Mouse (Mus musculus) right cerebral cortex, adult 2 months (tissue): ENCODE results near the gene Krt36.

Experiments used
- DNase-seq, 2 experiments: peaks; one replicate each; pipeline ENCODE4 v3.0.0; 2021 to 2022; ENCODE audit warnings: low spot score in 2 of 2

The Krt36 gene

GRCm38 (mm10) chr11:100105576-100106122, at the start of gene Krt36:
Gene Krt36 (minus strand): TSS chr11:100105626.
- DNase-seq = no peak

DNA sequence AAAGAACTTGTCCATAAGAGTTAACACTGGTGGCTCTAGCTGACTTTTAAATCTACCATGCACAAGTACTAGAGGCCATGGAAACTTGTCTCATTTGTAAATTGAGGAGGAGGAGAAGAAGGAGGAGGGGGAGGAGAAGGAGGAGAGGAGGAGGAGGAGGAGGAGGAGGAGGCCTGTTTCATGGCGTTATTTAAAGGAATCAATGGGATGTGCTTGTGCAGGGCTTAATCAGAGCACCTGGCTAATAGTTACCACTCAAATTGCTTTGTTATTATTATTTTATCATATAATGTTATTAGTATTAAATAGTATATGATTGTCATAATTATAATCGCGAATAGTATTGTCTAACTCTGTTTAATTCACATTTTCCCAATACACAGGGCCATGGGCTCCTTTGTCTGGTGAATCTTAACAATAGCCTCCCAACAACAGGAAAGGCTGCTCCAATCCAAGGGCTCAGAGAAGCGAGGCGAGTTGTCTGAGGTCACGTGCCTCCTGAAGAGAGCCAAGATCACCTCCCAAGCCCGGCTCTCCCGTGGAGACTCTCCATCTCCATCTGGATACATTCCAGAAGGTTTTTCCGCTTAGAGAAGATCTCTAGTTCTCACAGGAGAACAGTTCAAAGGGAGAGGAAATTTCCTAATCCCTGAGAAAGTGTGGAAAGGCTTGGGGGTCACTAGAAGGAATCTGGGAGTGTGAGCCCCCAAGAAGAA, 43.3 kb upstream of the Krt36 start, which contains the start of gene Krt19:
Gene Krt19 (minus strand): TSS at position 51 of the 716 bp plus-strand sequence.
- DNase-seq = no peak

DNA sequence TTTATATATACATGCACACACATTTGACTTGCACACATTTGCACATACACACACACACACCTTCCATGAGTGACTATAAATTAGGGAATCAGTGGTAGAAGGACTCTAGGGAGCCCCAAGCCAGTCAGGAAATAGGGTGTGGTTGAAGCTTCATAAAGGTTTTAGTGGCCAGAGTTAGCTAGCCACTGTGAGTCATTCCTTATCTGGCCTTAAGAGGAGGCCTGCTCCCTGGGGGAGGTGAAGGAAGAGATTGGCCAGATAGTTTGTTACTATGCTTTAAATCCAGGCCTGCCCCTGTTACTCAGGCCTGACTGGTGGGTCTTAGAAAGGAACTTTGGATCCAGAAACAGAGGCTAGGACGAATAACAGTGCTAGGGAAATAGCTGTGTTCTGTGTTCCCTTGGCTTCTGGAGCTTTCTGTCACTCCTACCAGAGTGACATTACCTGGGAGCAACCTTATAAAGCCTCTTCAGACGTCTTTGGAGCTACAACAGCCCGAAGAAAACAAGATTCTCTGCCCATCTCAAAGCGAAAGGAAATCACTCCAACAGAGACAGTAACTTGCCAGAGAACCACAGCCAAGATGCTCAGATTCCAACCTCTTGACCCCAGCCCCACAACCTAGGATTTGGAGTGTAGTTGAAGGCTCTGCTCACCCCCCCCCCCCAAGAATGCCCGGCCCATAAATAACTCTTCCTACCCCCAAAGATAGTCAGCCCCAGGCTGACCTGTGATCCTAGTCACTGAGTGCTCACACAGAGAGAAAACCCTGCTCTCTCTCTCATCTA, 42.3 kb upstream of the Krt36 start:
- no peak for DNase-seq

DNA sequence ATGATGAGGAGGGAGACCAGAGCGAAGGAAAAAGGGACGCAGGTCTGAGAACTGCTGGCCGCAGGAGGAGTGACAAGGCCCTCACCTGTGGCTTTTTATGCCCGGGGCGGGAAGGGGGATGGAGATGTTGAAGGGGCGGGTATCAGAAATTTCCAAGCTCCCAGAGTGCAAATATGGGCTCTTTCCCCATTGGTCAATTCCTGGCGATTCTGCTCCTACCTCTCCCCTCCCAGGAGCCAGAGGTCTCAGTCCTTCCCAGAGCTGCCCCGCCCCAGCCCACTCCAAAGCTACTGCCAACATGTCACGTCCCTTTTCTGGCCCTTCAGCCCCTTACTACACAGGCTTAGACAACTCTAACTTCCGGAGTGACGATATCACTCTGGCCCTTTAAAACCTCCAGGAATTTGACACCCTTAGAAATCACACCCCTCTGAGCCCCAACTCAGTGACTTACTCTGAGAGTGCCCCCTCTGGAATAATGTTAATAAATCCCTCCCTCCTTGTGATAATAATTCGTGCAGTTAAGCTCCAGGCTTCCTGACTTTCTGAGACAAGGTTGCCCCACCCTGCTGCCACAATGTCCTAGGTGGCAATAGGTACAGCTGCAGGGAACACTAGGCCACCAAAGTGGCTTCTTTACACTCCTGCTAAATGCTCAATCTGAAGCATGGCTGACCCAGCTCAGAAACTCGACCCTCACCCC, 40.6 kb upstream of the Krt36 start:
- no peak for DNase-seq

DNA sequence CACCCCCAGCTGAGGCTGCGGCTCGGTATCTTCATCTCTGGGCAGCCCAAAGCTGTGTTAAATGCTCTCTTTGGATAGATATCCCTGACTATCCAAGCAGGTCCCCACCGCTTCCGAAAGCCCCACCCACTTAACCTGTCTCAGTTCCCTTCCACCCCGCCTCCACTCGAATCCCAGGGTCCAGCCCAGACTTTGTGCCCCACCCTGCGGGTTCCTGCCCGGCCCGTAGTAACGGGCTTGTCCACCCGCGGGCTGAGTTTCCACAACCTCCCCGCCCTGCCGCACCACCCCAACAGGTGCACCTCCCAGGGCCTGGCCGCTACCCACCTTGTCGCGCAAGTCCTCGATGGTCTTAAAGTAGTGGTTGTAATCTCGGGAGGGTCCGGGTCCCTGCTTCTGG, 39.7 kb upstream of the Krt36 start:
- DNase-seq = no peak

DNA sequence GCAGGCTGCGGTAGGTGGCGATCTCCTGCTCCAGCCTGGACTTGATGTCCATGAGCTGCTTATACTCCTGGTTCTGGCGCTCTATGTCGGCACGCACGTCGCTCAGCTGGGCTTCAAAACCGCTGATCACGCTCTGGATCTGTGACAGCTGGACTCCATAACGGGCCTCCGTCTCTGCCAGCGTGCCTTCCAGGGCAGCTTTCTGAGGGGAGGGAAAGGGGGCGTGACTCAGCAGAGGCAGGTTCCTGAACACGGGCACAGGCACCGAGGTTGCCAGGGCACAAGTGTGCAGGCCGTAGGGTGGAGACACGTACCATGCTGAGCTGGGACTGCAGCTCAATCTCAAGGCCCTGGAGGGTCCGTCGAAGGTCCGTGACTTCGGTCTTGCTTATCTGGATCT, 35.5 kb upstream of the Krt36 start:
- DNase-seq = no peak

- DNase-seq = no peak
Observed at GRCm38 (mm10) chr11:100139391-100139790, 34.0 kb upstream of the Krt36 start.

DNA sequence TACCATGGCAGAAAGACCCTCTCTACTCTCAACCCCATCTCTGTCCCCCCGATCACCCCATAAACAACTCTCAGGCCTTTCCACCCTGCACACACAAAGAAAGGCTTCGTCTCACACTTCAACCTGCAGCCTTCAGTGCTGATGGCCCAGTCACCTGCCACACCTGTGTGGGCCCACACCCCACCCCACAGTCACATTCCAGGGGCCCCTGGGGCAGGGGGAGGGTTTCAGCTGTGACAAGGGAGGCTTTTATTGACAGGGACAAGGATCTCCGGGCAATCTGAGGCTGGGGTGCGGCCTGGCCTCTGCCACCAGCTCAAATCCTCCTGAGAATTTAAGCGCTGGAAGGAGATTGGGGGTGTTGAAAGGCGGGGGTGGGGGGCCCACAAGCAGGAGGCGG, 33.4 kb upstream of the Krt36 start:
- DNase-seq = no peak

DNA sequence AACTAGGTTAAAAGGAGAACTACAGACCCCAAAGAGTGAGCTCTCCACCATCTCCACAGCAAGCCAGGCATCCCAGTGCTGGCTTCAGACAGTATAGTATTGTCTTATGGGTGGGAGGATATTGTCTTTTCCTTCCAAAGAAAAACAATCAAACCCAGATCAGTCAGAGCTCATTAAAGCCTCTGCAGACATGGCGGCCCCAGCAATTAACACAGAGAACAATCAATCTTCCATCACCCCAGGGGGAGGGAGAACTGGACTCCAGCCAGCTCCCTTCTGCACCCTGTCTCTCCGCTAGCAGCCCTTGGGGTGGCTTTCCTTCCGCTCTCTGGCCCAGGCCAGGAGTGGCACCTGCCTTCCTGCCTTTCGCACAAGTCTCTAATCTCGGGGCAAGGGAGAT, 32.3 kb upstream of the Krt36 start:
- no peak for DNase-seq

GRCm38 (mm10) chr11:100136559-100136958, 31.1 kb upstream of the Krt36 start:
- DNase-seq = no peak

GRCm38 (mm10) chr11:100135731-100136130, 30.3 kb upstream of the Krt36 start, which contains the start of gene Krt15:
Gene Krt15 (minus strand): TSS chr11:100135928.
- DNase-seq = no peak

GRCm38 (mm10) chr11:100124901-100125300, 19.5 kb upstream of the Krt36 start:
- no peak for DNase-seq

DNA sequence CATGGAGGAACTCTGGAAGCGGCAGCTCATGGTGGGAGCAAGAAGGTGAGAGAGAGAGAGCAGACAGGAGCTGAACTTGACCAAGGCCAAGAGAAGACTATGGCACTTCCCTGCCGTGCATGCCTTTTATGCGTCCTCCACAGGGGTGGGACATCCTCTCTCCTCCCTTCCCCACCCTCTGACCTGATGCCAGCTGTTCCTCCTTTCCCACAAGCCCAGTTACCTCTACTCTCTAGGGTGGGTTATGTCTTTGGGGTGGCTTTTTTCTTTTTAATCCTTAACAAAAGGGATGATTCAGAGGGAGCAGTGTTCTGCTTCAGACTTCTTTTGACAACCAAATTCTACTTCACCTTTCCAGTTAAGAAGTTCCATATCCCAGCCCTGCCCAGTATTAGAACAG, 16.0 kb upstream of the Krt36 start, which contains the start of gene Krt13:
Gene Krt13 (minus strand): TSS at position 101 of the 400 bp plus-strand sequence.
- no peak for DNase-seq

- no peak for DNase-seq
Observed at GRCm38 (mm10) chr11:100120331-100120730, 14.9 kb upstream of the Krt36 start.

DNA sequence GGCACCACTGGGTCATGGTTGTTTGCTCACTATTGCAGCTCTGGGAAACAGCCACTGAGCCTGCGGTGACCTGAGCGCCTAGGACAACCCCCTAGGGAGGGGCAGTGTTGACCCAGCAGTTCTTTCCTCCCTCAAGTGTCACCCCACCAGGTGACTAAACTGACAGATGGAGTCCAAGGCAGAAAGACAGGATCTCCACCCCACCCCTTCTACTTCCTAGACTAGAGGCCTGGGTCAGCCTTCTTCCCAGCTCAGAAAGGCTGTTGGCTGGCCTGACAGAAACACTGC, 8.3 kb upstream of the Krt36 start:
- no peak for DNase-seq

DNA sequence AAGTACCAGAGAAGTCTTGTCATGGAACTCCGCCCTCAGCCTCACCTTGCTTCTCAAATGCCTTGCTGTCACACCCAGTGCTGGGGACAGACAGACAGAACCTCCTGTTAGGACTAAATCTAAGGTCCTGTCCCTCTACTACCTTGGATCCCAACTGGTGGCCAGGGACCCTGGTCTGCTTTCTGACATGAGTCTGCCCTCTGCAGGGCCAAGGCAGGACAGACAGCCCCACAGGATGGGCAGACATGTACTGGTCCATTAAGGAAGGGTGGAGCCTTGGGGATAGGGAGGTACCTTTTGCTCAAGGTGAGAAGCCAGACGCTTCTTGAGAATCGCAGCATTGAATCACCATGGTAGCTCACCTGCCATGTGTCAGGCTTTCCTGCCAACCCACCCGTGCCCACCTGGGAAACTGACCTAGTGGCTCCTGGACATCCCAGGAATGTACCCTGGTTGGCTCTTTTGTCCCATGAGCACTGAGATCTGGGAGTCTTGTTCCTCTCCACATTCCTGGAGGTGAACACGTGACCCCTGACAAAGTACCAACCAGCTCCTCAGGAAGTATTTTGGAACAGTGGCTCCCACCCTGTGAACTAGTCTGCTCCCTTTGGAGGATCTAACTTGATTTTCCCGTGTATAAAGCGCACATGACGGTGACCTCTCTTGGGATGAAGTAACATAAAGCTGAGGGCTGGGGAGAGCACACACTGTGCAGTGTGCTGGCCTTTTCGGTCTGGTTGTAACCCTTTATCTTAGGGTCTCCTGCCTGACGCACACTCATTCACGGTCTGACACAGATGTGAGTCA, 7.7 kb upstream of the Krt36 start:
- no peak for DNase-seq

- DNase-seq = no peak
Observed at GRCm38 (mm10) chr11:100102693-100103429, 2.6 kb downstream of the Krt36 start.

DNA sequence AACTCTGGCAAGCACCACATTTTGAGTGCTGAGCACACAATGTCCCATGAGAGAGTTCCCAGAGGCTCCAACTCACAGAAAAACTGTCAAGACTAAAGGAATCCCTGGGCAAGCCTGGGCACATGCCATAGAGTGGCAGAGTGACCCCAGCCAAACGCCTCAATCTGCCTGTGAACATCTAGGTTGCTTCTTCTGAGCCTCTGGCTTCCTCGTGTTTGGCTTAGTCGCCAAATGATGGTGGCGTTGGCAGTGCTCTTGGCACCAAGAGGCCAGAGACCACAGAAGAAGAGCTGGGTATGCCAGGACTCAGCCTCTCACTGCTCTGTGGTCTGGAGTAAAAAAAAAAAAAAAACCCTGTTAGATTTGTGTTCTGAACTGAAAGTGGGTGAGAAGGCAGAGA, 5.0 kb downstream of the Krt36 start:
- DNase-seq = no peak

DNA sequence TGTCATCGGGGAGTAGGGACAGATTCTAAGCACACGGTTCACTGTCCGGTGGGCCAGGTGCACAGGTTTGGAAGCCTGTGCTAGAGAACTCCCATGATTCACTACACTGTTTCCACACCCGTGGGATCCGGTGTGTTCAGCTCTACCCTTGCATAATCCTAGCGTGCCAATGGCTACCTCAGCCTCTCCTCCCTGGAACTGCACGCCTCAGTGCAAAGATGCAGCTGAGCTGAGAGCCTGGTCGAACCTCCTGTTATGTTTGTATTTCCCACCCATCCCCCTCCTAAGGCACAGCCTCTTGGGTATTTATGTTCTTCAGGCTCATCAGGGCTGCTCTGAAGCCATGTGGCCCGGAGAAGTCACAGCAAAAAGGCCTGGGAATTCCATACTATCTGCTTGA, 7.6 kb downstream of the Krt36 start:
- DNase-seq = no peak

DNA sequence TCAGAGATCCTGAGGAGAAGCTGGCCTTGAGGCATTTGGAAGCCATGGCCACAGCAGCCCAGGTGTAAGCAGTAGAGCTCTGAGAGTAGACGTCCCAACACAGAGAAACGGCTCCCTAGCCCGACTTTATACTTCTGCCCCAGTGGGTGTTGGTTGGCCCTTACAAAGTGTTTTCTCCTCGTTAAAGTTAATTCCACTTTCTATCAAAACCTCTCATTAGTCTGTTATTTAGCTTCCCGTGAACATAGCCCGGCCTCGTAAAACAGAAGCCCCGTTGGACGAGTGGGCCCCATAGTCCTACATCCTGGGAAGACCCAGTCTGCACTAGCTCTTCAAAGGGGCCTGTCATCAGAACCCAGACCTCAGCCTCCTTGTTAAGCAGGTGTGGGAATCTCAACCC, 9.3 kb downstream of the Krt36 start, which contains the start of gene Krt35:
Gene Krt35 (minus strand): TSS at position 101 of the 400 bp plus-strand sequence.
- no peak for DNase-seq
